Mouse (Mus musculus): Measurements from ENCODE around the gene S100a5. TPM values are rescaled to one million over a fixed set of nuclear protein-coding genes. Genes with fewer than 3 reads are reported as not detected.

The S100a5 gene
- polyA plus RNA-seq (2012; fragmentation: generic; extraction: Trizol), result 0.19 TPM

- H3ac ChIP-seq (ENCODE audit: control insufficient read depth, insufficient read length), result no peak within 1 kb of the TSS
Observed at GRCm38 (mm10) chr3:90608223-90608622, at the start of gene S100a5. Gene S100a5, plus strand, starts transcription at chr3:90608523.

GRCm38 (mm10) chr3:90560008-90560628 lies 48.2 kb upstream of the S100a5 start, which contains the start of gene S100a3:
Gene S100a3, plus strand, starts transcription at chr3:90560578.
- Histone ChIP-seq H3K79me2 (ENCODE audit: control insufficient read depth, insufficient read depth) (no peaks in the 10 kb centered on the region), H3K36me3 (ENCODE audit: control insufficient read depth, insufficient read depth) (no peaks in the 10 kb centered on the region), H3K4me3 (no peak within 1 kb of the TSS), H3ac (ENCODE audit: control insufficient read depth, insufficient read length) (no peak within 1 kb of the TSS), H3K27me3 (ENCODE audit: control insufficient read depth, insufficient read depth, insufficient read length) (no peaks in the 10 kb centered on the region), H3K4me2 (ENCODE audit: low read depth) (no peak within 1 kb of the TSS)
- peak in 1 of 3 experiments; percentile 37 for TF ChIP-seq MYOD1 (IDR thresholded peaks at IDR 0.05; ENCODE audit: control insufficient read depth in 1 of 3, insufficient read length in 2 of 3, low read depth in 2 of 3)
- TF ChIP-seq SRF (IDR thresholded peaks at IDR 0.05; ENCODE audit: control insufficient read depth, insufficient read length, low read depth), result no peak
- no peak for TF ChIP-seq E2F4 (IDR thresholded peaks at IDR 0.05; ENCODE audit: insufficient read depth)
- TF ChIP-seq MYOG (IDR thresholded peaks at IDR 0.05; ENCODE audit: control insufficient read depth in 1 of 3, insufficient read depth in 1 of 3, insufficient read length in 2 of 3, low read depth in 2 of 3), result peak in 1 of 3 experiments; percentile 1

More at GRCm38 (mm10) chr3:90608223-90608622, at the start of gene S100a5:
- Histone ChIP-seq H3K36me3 (ENCODE audit: control insufficient read depth, insufficient read depth) (no peaks in the 10 kb centered on the region), H3K4me3 (no peak within 1 kb of the TSS), H3K27me3 (ENCODE audit: control insufficient read depth, insufficient read depth, insufficient read length) (no peaks in the 10 kb centered on the region), H3K79me2 (ENCODE audit: control insufficient read depth, insufficient read depth) (peaks cover 27% of the 10 kb centered on the region), H3K4me2 (ENCODE audit: low read depth) (no peak within 1 kb of the TSS)
- no peak for TF ChIP-seq E2F4 (IDR thresholded peaks at IDR 0.05; ENCODE audit: insufficient read depth)
- no peak for TF ChIP-seq REST (IDR thresholded peaks at IDR 0.05; ENCODE audit: insufficient read depth, insufficient read length)
- no peak for TF ChIP-seq MYOD1 (IDR thresholded peaks at IDR 0.05; ENCODE audit: control insufficient read depth in 1 of 3, insufficient read length in 2 of 3, low read depth in 2 of 3)
- TF ChIP-seq SRF (IDR thresholded peaks at IDR 0.05; ENCODE audit: control insufficient read depth, insufficient read length, low read depth), result no peak
- TF ChIP-seq USF1 (IDR thresholded peaks at IDR 0.05; ENCODE audit: low read depth), result no peak
- no peak for TF ChIP-seq TCF3 (IDR thresholded peaks at IDR 0.05; ENCODE audit: insufficient read length, low read depth)
- TF ChIP-seq MAX (IDR thresholded peaks at IDR 0.05; ENCODE audit: low read depth), result no peak
- TF ChIP-seq POLR2A (IDR thresholded peaks at IDR 0.05; ENCODE audit: insufficient read length, low read depth), result no peak
- no peak for TF ChIP-seq TCF12 (IDR thresholded peaks at IDR 0.05; ENCODE audit: insufficient read depth, poor library complexity, severe bottlenecking)
- no peak for TF ChIP-seq CEBPB (IDR thresholded peaks at IDR 0.05; ENCODE audit: insufficient read depth, poor library complexity, severe bottlenecking)
- TF ChIP-seq POLR2AphosphoS2 (IDR thresholded peaks at IDR 0.05; ENCODE audit: insufficient read length, low read depth), result no peak
- TF ChIP-seq MYOG (IDR thresholded peaks at IDR 0.05; ENCODE audit: control insufficient read depth in 1 of 3, insufficient read depth in 1 of 3, insufficient read length in 2 of 3, low read depth in 2 of 3), result no peak

GRCm38 (mm10) chr3:90574691-90575090 lies 33.6 kb upstream of the S100a5 start:
- Histone ChIP-seq H3K36me3 (ENCODE audit: control insufficient read depth, insufficient read depth) (no peaks in the 10 kb centered on the region), H3K27me3 (ENCODE audit: control insufficient read depth, insufficient read depth, insufficient read length) (no peaks in the 10 kb centered on the region), H3K79me2 (ENCODE audit: control insufficient read depth, insufficient read depth) (no peaks in the 10 kb centered on the region), H3K4me2 (ENCODE audit: low read depth) (peak overlapping the region; percentile 63), H3ac (ENCODE audit: control insufficient read depth, insufficient read length) (no peak overlapping the region), H3K4me3 (no peak overlapping the region)
- TF ChIP-seq POLR2A (IDR thresholded peaks at IDR 0.05; ENCODE audit: insufficient read length, low read depth), result no peak
- TF ChIP-seq USF1 (IDR thresholded peaks at IDR 0.05; ENCODE audit: low read depth), result no peak
- no peak for TF ChIP-seq REST (IDR thresholded peaks at IDR 0.05; ENCODE audit: insufficient read depth, insufficient read length)
- TF ChIP-seq CEBPB (IDR thresholded peaks at IDR 0.05; ENCODE audit: insufficient read depth, poor library complexity, severe bottlenecking), result no peak
- no peak for TF ChIP-seq TCF3 (IDR thresholded peaks at IDR 0.05; ENCODE audit: insufficient read length, low read depth)

- Histone ChIP-seq H3K79me2 (ENCODE audit: control insufficient read depth, insufficient read depth) (no peaks in the 10 kb centered on the region), H3K36me3 (ENCODE audit: control insufficient read depth, insufficient read depth) (no peaks in the 10 kb centered on the region), H3K4me2 (ENCODE audit: low read depth) (peak overlapping the region; percentile 63), H3K27me3 (ENCODE audit: control insufficient read depth, insufficient read depth, insufficient read length) (no peaks in the 10 kb centered on the region), H3ac (ENCODE audit: control insufficient read depth, insufficient read length) (no peak overlapping the region), H3K4me3 (no peak overlapping the region)
- TF ChIP-seq CEBPB (IDR thresholded peaks at IDR 0.05; ENCODE audit: insufficient read depth, poor library complexity, severe bottlenecking), result peak; percentile 50; the same call in 1 of the 2 replicates
- TF ChIP-seq MYOG (IDR thresholded peaks at IDR 0.05; ENCODE audit: control insufficient read depth in 1 of 3, insufficient read depth in 1 of 3, insufficient read length in 2 of 3, low read depth in 2 of 3), result no peak
Observed at GRCm38 (mm10) chr3:90575320-90575719, 33.0 kb upstream of the S100a5 start.

- Histone ChIP-seq H3K27me3 (ENCODE audit: control insufficient read depth, insufficient read depth, insufficient read length) (no peaks in the 10 kb centered on the region), H3K36me3 (ENCODE audit: control insufficient read depth, insufficient read depth) (no peaks in the 10 kb centered on the region), H3ac (ENCODE audit: control insufficient read depth, insufficient read length) (no peak overlapping the region), H3K4me3 (no peak overlapping the region), H3K4me2 (ENCODE audit: low read depth) (peak overlapping the region; percentile 3), H3K79me2 (ENCODE audit: control insufficient read depth, insufficient read depth) (no peaks in the 10 kb centered on the region)
- TF ChIP-seq POLR2AphosphoS2 (IDR thresholded peaks at IDR 0.05; ENCODE audit: insufficient read length, low read depth), result no peak
- TF ChIP-seq MYOG (IDR thresholded peaks at IDR 0.05; ENCODE audit: control insufficient read depth in 1 of 3, insufficient read depth in 1 of 3, insufficient read length in 2 of 3, low read depth in 2 of 3), result no peak
- no peak for TF ChIP-seq USF1 (IDR thresholded peaks at IDR 0.05; ENCODE audit: low read depth)
- no peak for TF ChIP-seq REST (IDR thresholded peaks at IDR 0.05; ENCODE audit: insufficient read depth, insufficient read length)
- no peak for TF ChIP-seq MAX (IDR thresholded peaks at IDR 0.05; ENCODE audit: low read depth)
- TF ChIP-seq SRF (IDR thresholded peaks at IDR 0.05; ENCODE audit: control insufficient read depth, insufficient read length, low read depth), result no peak
Observed at GRCm38 (mm10) chr3:90576351-90577001, 31.8 kb upstream of the S100a5 start.

Data from myocyte (in vitro differentiated cells).